Mouse (Mus musculus): Measurements from ENCODE around the gene Arhgef3. TPM values are rescaled to one million over a fixed set of nuclear protein-coding genes. Genes with fewer than 3 reads are reported as not detected.
A peak's percentile ranks its signal among the peaks of the same experiment; 100 is the strongest.

Gene Arhgef3
- polyA plus RNA-seq, 2 experiments from 2014 or later: 120 to 133 TPM

- no peak for ATAC-seq
Observed at GRCm38 (mm10) chr14:27324689-27325088, 210.0 kb downstream of the Arhgef3 start.

- no peak for ATAC-seq
Observed at GRCm38 (mm10) chr14:27325537-27325936, 210.8 kb downstream of the Arhgef3 start.

GRCm38 (mm10) chr14:27327862-27328261 lies 213.2 kb downstream of the Arhgef3 start:
- no peak for ATAC-seq

GRCm38 (mm10) chr14:27328952-27329351 lies 214.3 kb downstream of the Arhgef3 start:
- ATAC-seq: no peak

- ATAC-seq: no peak
Observed at GRCm38 (mm10) chr14:27331490-27332035, 216.9 kb downstream of the Arhgef3 start.

GRCm38 (mm10) chr14:27332359-27332987 lies 217.8 kb downstream of the Arhgef3 start:
- no peak for ATAC-seq

- peak; percentile 77 for ATAC-seq
Observed at GRCm38 (mm10) chr14:27335331-27336207, 220.9 kb downstream of the Arhgef3 start.

- ATAC-seq: peak; percentile 24
Observed at GRCm38 (mm10) chr14:27336208-27337114, 221.8 kb downstream of the Arhgef3 start.

GRCm38 (mm10) chr14:27337156-27337555 lies 222.5 kb downstream of the Arhgef3 start:
- no peak for ATAC-seq

GRCm38 (mm10) chr14:27338034-27338708 lies 223.5 kb downstream of the Arhgef3 start:
- no peak for ATAC-seq

GRCm38 (mm10) chr14:27340682-27341415 lies 226.2 kb downstream of the Arhgef3 start:
- ATAC-seq: no peak

- ATAC-seq: peak; percentile 58
Observed at GRCm38 (mm10) chr14:27341486-27341885, 226.8 kb downstream of the Arhgef3 start.

GRCm38 (mm10) chr14:27342451-27342850 lies 227.8 kb downstream of the Arhgef3 start:
- no peak for ATAC-seq

GRCm38 (mm10) chr14:27344250-27344990 lies 229.7 kb downstream of the Arhgef3 start:
- ATAC-seq: no peak

- ATAC-seq: peak; percentile 43
Observed at GRCm38 (mm10) chr14:27345051-27345885, 230.6 kb downstream of the Arhgef3 start.

GRCm38 (mm10) chr14:27347224-27347623 lies 232.5 kb downstream of the Arhgef3 start:
- ATAC-seq: no peak

GRCm38 (mm10) chr14:27347666-27348065 lies 233.0 kb downstream of the Arhgef3 start:
- no peak for ATAC-seq

- ATAC-seq: no peak
Observed at GRCm38 (mm10) chr14:27348088-27348487, 233.4 kb downstream of the Arhgef3 start.

GRCm38 (mm10) chr14:27348656-27349055 lies 234.0 kb downstream of the Arhgef3 start:
- ATAC-seq: no peak
